Mouse (Mus musculus) midbrain, embryonic 11.5 days (tissue): ENCODE measurements around the gene Txnip. TPM values are rescaled to one million over a fixed set of nuclear protein-coding genes. Genes with fewer than 3 reads are reported as not detected.

Experiments
- ATAC-seq: fragments of 200-750 bp; cut with Nextera tagmentation; 2 replicates; pipeline ENCODE4 v1.8.0; 2017; ENCODE audit warnings: moderate TSS enrichment, moderate library complexity; ENCODE audit not compliant: low FRiP score
- DNase-seq: peaks from one replicate; pipeline ENCODE4 v3.0.0; 2015; ENCODE audit warnings: low spot score; ENCODE audit errors: missing footprints
- H3K27ac ChIP-seq: fragments of 300-500 bp; sonication (generic); 2 replicates; pipeline ENCODE4 v1.5.1; 2014; ENCODE audit warnings: low read depth, low read length
- H3K27me3 ChIP-seq: fragments of 300-500 bp; sonication (generic); 2 replicates; pipeline ENCODE4 v1.6.1; 2014; ENCODE audit warnings: mild to moderate bottlenecking, low read length, moderate library complexity, mixed read lengths; ENCODE audit not compliant: control insufficient read depth, insufficient read depth
- H3K36me3 ChIP-seq: fragments of 300-500 bp; sonication (generic); 2 replicates; pipeline ENCODE4 v1.6.1; 2014; ENCODE audit warnings: mild to moderate bottlenecking, low read length, moderate library complexity, mixed read lengths; ENCODE audit not compliant: control insufficient read depth, insufficient read depth
- H3K4me1 ChIP-seq: fragments of 300-500 bp; sonication (generic); 2 replicates; pipeline ENCODE4 v1.6.1; 2014; ENCODE audit warnings: low read length; ENCODE audit not compliant: control insufficient read depth, insufficient read depth
- H3K4me2 ChIP-seq: fragments of 300-500 bp; sonication (generic); 2 replicates; pipeline ENCODE4 v1.6.1; 2014; ENCODE audit warnings: mild to moderate bottlenecking, moderate library complexity
- H3K4me3 ChIP-seq: fragments of 300-500 bp; sonication (generic); 2 replicates; pipeline ENCODE4 v1.5.1; 2014; ENCODE audit warnings: low read depth, low read length
- H3K9ac ChIP-seq: fragments of 300-500 bp; sonication (generic); 2 replicates; pipeline ENCODE4 v1.6.1; 2014; ENCODE audit warnings: low read length
- H3K9me3 ChIP-seq: fragments of 300-500 bp; sonication (generic); 2 replicates; pipeline ENCODE4 v1.6.1; 2016; ENCODE audit warnings: low read length; ENCODE audit not compliant: control insufficient read depth
- WGBS: fragments of 180-500 bp; shearing (Covaris S2); extraction: QIAGEN DNeasy Blood & Tissue Kit; methylation state at CpG from one replicate; pipeline ENCODE4 v1.1.7; 2014; 5-methylcytosine and 5-hydroxymethylcytosine counted together
- polyA plus RNA-seq: library from polyadenylated mRNA; unstranded; fragments of >200 nt; fragmentation: Nextera tagmentation; extraction: Ambion mirVana; gene quantifications from 2 replicates; pipeline ENCODE4 v1.2.1, GENCODE M21; 2014

The Txnip gene
- polyA plus RNA-seq, 1 experiment from 2014 or later: 55.9 TPM

- Histone ChIP-seq H3K9ac (no peak overlapping the region), H3K9me3 (no peaks in the 10 kb centered on the region), H3K4me2 (no peak overlapping the region), H3K4me1 (no peaks in the 10 kb centered on the region), H3K36me3 (no peaks in the 10 kb centered on the region), H3K27ac (no peak overlapping the region), H3K4me3 (no peak overlapping the region), H3K27me3 (no peaks in the 10 kb centered on the region)
- ATAC-seq (no peak), DNase-seq (peak; percentile 69)
- WGBS: 86% methylated on average over 11 of the region's 11 CpGs
Observed at GRCm38 (mm10) chr3:96569966-96570605, 12.3 kb downstream of the Txnip start.

- Histone ChIP-seq H3K9ac (no peak overlapping the region), H3K27ac (no peak overlapping the region), H3K36me3 (no peaks in the 10 kb centered on the region), H3K4me2 (no peak overlapping the region), H3K4me3 (no peak overlapping the region), H3K9me3 (no peaks in the 10 kb centered on the region), H3K27me3 (no peaks in the 10 kb centered on the region), H3K4me1 (no peaks in the 10 kb centered on the region)
- no peak for DNase-seq
- no peak for ATAC-seq
- 79% methylated on average over 7 of the region's 7 CpGs for WGBS
Observed at GRCm38 (mm10) chr3:96570643-96571042, 12.9 kb downstream of the Txnip start.

- no peaks in the 10 kb centered on the region for H3K27me3 ChIP-seq
- H3K4me3 ChIP-seq: no peak overlapping the region
- H3K27ac ChIP-seq: no peak overlapping the region
- peaks cover under 1% of the 10 kb centered on the region; the same call in 1 of the 2 replicates for H3K4me1 ChIP-seq
- WGBS: 88% methylated on average over 2 of the region's 2 CpGs
- H3K9ac ChIP-seq: no peak overlapping the region
- no peaks in the 10 kb centered on the region for H3K9me3 ChIP-seq
- no peaks in the 10 kb centered on the region for H3K36me3 ChIP-seq
- no peak overlapping the region for H3K4me2 ChIP-seq
- no peak for ATAC-seq
- no peak for DNase-seq
Observed at GRCm38 (mm10) chr3:96571336-96571735, 13.6 kb downstream of the Txnip start.

- no peak overlapping the region for H3K4me3 ChIP-seq
- H3K4me1 ChIP-seq: peaks cover 7% of the 10 kb centered on the region
- H3K27me3 ChIP-seq: no peaks in the 10 kb centered on the region
- WGBS: 81% methylated on average over 16 of the region's 16 CpGs
- ATAC-seq (no peak), DNase-seq (peak; percentile 84)
- no peak overlapping the region for H3K4me2 ChIP-seq
- no peak overlapping the region for H3K9ac ChIP-seq
- no peaks in the 10 kb centered on the region for H3K36me3 ChIP-seq
- H3K9me3 ChIP-seq: no peaks in the 10 kb centered on the region
- H3K27ac ChIP-seq: no peak overlapping the region
Observed at GRCm38 (mm10) chr3:96571896-96572698, 14.3 kb downstream of the Txnip start.

- Histone ChIP-seq H3K4me1 (peaks cover 10% of the 10 kb centered on the region), H3K27ac (no peak overlapping the region), H3K4me3 (no peak overlapping the region), H3K4me2 (no peak overlapping the region), H3K27me3 (no peaks in the 10 kb centered on the region), H3K9ac (no peak overlapping the region), H3K36me3 (no peaks in the 10 kb centered on the region), H3K9me3 (no peaks in the 10 kb centered on the region)
- ATAC-seq (no peak), DNase-seq (peak; percentile 69)
- WGBS: 83% methylated on average over 19 of the region's 19 CpGs
Observed at GRCm38 (mm10) chr3:96573611-96574511, 16.1 kb downstream of the Txnip start.

GRCm38 (mm10) chr3:96575272-96575984 lies 17.7 kb downstream of the Txnip start:
- Histone ChIP-seq H3K9ac (no peak overlapping the region), H3K27me3 (no peaks in the 10 kb centered on the region), H3K9me3 (no peaks in the 10 kb centered on the region), H3K4me1 (peaks cover 11% of the 10 kb centered on the region), H3K27ac (no peak overlapping the region), H3K4me3 (no peak overlapping the region), H3K4me2 (no peak overlapping the region), H3K36me3 (no peaks in the 10 kb centered on the region)
- ATAC-seq (no peak), DNase-seq (peak; percentile 75)
- 88% methylated on average over 8 of the region's 8 CpGs for WGBS

GRCm38 (mm10) chr3:96576005-96576658 lies 18.4 kb downstream of the Txnip start:
- DNase-seq (no peak), ATAC-seq (no peak)
- peak overlapping the region; percentile 16; the same call in 1 of the 2 replicates for H3K4me2 ChIP-seq
- 80% methylated on average over 14 of the region's 14 CpGs for WGBS
- H3K27me3 ChIP-seq: no peaks in the 10 kb centered on the region
- peaks cover 15% of the 10 kb centered on the region for H3K4me1 ChIP-seq
- H3K9me3 ChIP-seq: no peaks in the 10 kb centered on the region
- H3K4me3 ChIP-seq: no peak overlapping the region
- H3K9ac ChIP-seq: peak overlapping the region; percentile 30; the same call in 1 of the 2 replicates
- H3K36me3 ChIP-seq: no peaks in the 10 kb centered on the region
- peak overlapping the region; percentile 36; the same call in 1 of the 2 replicates for H3K27ac ChIP-seq
